Mouse (Mus musculus): ENCODE data around the gene Fgb.

Fgb gene

DNA sequence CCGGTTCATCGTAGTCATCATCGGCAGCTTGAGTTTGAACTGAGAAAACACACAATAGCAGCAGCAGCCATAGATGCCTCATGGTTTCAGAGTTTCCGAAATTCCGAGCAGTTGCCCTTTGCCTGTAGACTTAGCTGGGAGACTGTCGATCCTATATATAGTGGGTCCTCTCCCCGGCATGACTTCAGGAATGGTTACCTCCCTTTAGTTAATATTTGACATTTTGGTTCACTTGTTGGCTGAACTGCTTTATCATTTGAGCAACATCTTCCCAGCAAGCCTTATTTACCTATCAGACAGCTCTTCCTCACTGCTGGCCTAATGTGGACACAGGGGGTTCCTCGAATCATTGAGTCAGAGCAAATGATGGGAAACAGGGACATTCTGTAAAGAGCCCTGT, at the start of gene Fgb:
Gene Fgb, minus strand, starts transcription at position 184 of the 400 bp plus-strand sequence.
- DNase-seq (ENCODE audit: low spot score) = no peak

DNA sequence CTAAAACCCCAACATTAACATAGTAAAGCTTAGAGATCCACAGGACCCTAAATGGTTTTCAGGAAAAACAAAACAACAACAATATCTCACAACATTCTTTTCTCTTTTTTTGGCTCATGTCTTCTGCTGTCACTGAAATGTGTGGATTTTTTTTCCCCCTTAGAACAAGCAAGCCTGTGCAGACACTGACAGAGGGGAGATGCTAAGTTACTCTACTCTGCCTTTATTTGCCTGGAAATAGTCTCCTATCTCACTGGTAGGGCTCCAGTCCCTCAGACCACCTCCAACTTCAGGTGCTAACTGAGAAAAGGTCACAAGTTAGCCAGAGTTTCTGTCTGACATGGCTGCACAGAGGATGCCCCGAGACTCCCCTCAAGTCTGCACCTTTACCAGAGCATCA, 49.5 kb upstream of the Fgb start:
- DNase-seq (ENCODE audit: low spot score) = no peak

DNA sequence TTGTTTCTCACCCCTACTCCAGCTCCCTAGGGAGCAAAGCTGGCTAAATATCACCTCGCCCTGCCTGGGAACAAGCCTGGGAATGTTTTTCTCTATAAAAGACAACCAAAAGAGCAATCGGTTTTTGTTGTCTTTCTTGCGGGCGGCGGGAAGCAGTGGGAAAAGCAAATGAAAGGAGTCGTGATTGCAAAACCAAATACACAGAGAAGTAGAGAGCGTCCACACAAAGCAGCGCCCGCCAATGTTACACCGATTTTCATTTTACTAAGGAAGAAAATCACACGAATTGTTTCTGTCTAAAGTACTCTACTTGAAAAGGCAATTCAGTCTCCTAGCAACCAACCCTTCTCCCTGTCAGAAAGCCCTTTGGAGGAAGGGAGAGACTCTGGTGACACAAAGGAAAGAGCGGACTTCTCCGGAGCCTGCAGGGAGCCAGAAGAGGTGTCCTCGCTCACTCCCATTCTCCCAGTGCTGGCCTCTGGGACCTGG, 48.9 kb upstream of the Fgb start:
- DNase-seq (ENCODE audit: low spot score) = peak; percentile 72

DNA sequence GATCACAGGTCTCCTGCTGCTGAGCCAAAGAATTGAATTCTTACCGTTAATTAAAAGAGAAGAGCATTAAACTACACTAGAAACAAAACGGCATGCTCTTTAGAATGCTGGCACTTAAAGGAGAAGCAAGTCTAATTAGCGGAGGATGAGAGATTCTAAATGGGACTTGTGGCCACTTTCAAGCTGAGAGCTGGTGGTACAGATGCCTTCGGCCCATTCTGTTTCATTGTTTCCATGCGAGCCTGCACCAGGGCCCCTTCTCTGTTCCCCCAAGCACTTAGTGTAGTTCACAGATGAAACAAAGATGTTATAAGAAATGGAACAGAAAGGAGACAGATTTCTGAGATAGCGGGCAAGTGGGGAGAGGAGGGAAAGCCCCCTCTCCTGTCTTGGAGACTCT, 47.9 kb upstream of the Fgb start:
- no peak for DNase-seq (ENCODE audit: low spot score)

DNA sequence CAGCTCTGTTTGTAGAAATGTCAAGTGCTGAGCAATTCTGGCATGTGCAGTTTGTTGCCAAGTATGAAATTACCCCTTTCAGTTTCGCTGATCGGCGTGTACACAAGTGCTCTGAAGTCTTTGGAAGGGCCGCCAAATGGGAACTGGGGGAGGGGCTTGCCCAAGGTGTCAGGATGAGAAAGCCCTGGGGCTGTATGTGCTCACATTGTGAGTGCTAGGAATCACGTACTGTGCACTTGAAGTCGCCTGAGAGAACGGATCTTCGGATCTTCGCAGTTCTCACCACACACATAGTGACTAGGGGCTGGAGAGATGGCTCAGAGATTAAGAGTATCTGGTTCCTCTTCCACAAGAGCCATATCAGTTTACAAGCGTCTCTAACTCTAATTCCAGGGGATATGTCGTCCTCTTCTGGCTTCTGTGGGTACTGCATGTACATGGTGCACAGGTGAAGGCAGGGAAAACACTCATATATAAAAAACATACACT, 30.9 kb upstream of the Fgb start:
- DNase-seq (ENCODE audit: low spot score) = peak; percentile 84

DNA sequence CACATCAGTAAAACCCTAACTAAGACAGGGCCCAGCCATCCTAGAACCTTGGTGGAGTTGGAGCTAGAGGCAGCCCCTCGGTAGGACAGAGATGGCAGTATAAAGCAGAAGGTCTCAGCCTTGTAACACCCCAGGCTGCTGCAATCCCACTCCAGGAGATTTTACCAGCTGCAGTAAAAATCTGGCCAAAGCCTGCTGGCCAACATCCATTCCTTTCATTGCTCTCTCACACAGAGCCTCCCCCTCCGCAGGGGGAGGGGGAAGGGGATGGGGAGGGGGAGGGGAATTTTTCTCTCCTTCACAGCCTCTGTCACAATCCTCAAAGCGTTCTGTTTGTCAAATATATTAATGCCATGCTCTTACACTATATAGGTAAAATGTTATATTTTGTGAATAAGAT, 26.9 kb upstream of the Fgb start:
- no peak for DNase-seq (ENCODE audit: low spot score)

DNA sequence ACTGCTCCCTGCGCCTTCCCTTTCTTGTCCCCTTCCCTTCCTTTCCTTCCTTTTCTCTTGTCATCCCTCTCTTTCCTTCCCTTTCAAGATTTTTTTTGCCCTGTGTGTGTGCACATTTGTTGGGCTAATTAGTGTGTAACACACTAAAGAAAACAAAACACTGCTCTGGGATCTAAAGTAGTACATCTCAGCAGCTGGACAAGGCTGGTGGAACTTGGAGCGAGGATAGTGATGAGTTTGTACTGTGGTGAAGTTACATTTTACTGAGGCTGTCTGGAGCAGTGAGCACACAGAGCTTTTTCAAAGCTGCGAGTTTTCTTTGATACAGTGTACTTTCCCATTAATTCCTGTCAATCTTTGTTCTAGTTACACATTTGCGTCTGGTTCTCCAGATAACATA, 20.6 kb upstream of the Fgb start:
- no peak for DNase-seq (ENCODE audit: low spot score)

DNA sequence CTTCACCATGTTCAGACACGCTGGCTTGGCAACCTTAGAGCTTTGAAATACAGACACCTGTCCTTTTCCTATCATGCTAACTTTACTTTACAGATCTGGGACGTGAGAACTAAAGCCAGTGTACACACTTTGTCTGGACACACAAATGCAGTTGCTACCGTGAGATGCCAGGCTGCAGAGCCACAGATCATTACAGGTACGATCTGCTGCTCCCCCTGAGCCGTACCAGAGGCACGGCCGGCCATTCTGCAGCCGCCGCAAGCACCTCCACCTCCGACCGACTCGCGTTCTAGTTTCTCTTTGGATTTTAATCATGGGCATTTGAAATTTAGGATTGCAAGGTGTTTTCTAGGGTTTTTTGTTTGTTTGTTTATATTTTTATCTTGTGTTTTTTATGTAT, 19.2 kb upstream of the Fgb start:
- DNase-seq (ENCODE audit: low spot score) = no peak

DNA sequence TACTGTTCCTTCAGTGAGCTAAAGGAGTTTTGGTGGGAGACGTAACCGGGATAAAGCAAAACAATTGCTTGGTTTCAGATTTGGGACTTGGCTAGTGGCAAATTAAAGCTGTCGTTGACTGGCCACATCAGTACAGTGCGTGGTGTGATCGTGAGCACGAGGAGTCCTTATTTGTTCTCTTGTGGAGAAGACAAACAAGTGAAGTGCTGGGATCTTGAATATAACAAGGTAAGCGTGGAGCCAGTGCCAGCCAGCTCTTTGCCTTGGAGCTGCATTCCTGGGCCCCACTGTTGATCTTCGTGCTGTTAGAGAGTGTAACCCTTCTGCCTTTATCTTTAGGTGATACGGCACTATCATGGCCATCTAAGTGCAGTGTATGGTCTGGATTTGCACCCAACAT, 18.3 kb upstream of the Fgb start:
- DNase-seq (ENCODE audit: low spot score) = no peak

DNA sequence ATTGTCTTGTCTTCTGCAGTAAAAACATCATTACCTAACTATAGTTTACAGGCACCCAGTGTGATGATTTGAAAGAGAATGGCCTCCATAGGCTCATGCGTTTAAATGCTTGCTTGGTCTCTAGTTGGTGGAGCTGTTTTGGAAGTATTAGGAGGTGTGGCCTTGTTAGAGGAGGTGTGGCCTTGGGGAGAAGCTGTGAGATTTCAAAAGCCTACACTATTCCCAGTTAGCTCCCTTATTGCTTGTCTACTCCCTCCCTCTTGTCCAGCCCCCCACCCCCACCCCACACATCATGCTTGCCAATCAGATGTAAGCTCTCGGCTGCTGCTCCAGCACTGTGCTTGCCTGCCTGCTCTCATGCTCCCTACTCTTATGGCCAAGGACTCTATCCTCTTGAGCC, 7.4 kb upstream of the Fgb start:
- no peak for DNase-seq (ENCODE audit: low spot score)

DNA sequence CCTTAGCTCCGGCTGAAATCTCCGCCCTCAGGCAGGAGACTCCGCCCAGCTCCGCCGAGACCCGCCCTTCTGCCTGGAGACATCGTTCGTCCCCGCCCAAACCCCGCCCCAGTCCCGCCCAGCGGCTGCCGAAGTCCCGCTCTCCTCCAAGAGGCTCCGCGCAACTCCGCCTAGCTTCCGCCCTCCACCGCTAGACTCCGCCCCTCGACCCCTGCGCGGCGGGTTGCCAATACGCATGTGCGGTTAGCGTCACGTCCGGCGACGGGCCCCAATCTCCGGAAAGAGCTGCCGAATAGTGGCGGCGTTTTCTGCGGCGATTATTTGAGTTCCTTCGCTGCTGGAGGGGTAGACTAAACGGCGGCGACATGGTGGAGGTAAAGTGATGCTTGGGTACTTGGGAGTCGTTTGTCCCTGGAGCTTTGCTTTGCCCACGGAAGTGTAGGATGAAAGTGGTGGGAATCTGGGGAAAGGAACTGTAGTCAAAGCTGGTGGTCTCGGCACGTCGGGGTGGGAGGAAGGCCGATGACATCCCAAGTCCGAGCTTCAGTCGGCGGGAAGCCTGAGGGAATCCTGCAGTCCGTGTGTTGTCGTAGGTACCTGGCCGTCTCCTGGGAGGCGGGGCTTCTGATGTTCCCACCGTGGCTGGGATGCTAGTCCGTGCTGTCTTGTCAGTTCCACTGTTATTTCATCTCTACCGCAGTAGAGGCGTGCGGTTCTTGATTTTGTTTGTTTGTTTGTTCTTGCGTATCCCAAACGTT, 5.8 kb upstream of the Fgb start, which contains the start of gene Plrg1:
Gene Plrg1, plus strand, starts transcription at position 242 of the 758 bp plus-strand sequence.
- peak; percentile 98 for DNase-seq (ENCODE audit: low spot score)

DNA sequence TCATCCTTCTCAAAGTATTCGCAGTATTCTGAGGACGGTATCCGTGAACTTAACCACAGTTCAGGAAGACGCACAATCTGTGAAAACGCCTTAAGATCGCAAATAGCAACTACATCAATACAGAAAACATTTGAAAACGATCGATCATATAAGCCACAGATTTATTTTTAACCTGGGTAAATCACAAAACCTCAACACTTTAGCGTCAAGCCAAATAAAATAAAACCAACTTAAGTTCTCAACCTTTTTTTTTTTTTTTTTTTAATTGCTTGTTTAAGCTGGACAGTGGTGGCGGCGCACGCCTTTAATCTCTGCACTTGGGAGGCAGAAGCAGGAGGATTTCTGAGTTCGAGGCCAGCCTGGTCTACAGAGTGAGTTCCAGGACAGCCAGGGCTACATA, 5.1 kb upstream of the Fgb start:
- no peak for DNase-seq (ENCODE audit: low spot score)

DNA sequence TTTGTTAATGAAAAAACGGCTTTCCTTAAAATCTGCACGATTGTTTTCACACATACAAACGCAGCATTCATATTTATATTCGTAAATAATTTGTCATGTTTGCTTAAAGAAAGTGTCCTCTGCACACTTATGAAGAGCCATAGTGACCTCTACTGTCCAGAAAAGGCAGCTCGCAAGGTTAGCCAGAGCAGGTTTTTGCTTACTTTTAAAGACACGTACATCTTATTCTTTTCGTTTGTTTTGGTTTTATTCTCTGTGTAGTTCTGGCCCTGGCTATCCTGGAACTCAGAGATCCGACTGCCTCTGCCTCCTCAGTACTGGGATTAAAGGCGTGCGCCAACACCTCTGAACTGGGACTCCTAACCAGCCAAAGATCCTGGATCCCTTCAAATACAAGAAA, 4.1 kb upstream of the Fgb start:
- DNase-seq (ENCODE audit: low spot score) = peak; percentile 62

DNA sequence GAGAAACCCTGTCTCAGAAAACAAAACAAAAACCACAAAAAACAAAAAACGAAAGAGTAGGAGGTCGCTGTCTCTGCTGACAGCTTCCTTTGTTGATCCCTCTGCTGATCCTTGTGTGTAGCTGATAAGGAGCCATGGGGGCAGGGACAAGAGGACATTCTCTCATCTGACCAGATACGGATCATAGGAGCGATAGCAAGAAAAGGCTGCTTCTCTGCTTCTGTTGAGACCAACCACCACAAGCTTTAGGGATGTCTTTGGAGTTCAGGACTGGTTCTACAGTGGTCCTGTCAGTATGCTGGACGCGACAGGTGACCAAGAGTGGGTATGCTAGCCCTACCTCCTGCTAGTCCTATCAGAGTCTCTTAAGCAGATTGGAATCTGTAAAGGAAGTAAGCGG, 3.5 kb upstream of the Fgb start:
- no peak for DNase-seq (ENCODE audit: low spot score)

DNA sequence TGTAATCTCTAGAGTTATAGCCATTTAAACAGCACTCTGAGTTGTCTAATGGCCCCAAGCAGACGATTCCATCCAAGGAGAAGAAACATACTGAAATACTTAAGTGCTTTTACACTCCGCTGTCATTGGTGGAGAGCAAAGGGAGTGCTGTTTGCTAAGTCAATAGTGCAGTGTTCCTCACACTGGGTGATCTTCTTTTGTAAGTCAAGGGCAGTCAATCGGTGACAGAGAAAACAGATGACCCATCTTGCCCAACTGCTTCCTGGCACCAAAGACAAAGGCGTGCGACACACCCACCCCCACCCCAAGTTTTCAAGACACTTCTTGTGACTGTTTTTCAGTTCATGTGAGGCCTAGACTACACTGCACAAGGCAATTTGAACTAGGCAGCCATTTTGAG, 2.4 kb upstream of the Fgb start:
- DNase-seq (ENCODE audit: low spot score) = no peak

DNA sequence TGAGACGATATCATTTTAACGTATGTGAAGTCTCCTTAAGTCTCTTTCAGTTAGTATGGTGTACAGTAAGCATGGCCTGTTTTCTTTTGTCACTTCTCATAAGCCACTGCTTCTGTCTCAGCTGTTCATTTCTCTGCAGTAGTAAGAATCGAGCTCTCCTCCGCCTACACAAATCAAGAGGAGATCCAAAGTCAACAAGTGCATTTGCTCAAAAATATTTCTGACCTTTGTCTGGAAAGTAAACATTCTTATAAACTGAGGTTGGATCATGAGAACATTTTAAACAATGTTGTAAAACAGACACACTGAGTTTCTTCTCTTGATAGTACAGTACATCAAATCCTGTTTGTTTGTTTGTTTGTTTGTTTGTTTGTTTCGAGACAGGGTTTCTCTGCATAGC, 998 bp upstream of the Fgb start:
- DNase-seq (ENCODE audit: low spot score) = no peak

DNA sequence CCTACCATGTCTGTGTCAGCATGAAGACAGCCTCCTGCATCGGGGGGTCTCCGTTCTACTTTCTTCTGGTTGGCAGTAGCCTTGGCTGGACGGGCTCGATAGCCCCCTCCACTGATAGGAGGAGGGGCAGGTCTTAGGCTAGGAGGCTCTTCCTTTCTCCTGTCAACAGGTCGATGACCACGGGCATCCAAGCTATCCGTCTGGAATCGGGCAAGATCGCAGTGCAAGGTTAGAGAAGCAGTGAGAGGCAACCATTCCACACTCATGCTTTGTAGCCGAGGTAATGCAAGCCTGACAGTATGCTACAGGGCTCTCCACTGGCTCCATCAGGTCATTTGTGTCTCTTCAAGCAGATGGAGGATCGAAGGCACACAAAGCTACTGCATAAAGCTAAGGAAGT, 3.0 kb downstream of the Fgb start:
- DNase-seq (ENCODE audit: low spot score) = no peak

DNA sequence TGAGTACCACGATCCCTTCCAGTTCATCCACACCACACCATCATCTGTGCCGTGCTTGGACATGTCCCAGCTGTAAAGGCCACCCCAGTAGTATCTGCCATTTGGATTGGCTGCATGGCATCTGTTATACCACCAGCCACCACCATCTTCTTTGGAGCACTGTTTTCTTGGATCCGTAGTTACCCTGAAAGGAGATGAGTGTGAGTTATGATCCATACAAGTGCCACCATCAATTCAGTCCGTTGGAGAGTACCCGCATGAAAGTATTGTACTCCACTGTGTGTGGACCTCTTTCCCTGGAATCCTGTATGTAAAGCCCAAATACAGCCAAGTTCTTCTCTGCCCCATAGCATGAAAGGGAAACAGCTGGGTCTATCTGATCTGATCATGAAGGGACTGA, 7.2 kb downstream of the Fgb start:
- DNase-seq (ENCODE audit: low spot score) = no peak

DNA sequence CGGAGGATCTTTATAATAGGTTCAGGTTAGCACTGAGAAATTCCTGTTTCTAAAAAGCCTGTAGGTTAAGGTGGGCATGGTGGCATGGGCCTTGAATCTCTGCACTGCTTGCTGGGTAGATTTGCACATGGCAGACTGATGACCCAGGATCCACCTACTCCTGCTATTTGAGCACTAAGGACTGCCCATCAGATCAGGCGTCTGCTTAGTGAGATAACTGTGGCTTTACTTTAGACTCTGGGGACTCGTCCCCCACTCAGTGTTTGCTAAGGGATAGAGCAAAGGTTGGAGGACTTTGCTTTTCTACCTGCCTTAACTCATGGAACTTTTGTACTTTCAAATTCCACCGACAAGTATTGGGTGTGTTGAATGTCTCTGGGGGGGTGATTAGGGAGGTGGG, 10.0 kb downstream of the Fgb start:
- DNase-seq (ENCODE audit: low spot score) = no peak

DNA sequence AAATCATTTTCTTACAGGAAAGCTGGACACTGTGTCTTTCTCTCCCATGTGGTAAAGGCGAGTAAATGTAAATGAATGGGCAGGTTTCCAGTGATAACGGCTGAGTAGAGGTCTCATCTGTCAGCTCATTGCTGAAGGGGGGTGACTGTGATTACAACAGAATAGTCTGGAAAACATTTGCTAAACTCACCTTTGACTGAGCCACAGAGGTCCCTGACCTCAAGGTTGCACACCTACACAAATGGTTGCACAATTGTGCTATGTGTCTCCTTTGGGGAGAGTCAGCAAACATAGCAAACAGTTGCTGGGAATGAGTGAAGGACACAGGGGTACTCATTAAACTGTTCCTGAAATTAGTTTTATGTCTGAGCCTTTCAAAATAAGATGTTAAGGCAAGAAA, 10.8 kb downstream of the Fgb start:
- DNase-seq (ENCODE audit: low spot score) = no peak

DNA sequence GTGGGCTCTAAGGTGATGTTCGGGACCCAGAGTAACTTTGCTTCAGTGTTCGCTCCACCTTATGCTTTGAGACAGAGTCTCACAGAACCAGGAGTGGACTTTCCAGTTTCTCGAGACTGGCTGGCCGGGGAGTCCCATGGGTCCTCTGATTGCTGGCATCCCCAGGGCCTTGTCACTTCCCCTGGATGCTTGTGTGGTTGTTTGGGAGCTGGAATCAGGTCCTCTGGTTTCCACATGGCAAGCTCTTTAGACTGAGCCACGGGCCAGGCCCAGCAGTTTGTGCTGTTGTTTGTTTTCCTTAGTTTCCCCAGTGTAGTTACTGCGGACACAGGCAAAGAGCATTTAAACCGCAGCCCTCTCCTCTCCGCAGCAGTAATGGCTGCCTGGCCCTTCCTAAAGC, 15.9 kb downstream of the Fgb start:
- DNase-seq (ENCODE audit: low spot score) = no peak

DNA sequence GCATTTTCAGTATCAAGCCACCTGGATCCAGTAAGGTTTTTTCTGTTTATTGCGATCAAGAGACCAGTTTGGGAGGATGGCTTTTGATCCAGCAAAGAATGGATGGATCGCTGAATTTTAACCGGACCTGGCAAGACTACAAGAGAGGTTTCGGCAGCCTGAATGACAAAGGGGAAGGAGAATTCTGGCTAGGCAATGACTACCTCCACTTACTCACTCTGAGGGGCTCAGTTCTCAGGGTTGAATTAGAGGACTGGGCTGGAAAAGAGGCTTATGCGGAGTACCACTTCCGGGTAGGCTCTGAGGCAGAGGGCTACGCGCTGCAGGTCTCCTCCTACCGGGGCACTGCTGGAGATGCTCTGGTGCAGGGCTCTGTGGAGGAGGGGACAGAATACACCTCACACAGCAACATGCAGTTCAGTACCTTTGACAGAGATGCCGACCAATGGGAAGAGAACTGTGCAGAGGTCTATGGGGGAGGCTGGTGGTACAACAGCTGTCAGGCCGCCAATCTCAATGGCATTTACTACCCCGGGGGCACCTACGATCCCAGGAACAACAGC, 16.8 kb downstream of the Fgb start:
- no peak for DNase-seq (ENCODE audit: low spot score)

DNA sequence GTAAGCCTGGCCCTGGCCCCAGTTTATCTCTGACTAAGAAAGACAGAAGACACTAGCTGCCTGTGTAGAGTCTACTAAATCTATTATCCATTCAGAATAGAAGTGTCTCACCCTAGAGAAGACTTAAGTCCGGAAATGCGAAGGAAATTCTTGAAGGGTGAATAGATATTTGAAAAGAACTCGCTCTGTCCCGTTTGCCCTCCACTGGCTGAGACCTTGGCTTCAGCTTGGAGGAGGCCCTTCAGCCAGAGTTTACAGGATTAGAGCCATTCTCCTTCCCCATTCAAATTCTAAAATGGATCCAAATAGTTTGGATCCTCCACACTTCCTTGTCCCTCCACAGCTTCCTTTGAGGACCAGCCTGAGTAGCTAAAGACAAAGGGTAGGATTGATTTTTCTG, 19.3 kb downstream of the Fgb start:
- no peak for DNase-seq (ENCODE audit: low spot score)

All from embryo, embryonic 10 days (tissue).